Mouse (Mus musculus) adrenal gland, postnatal 25 days (tissue): Measurements from ENCODE around the gene Med29. TPM values are rescaled to one million over a fixed set of nuclear protein-coding genes. Genes with fewer than 3 reads are reported as not detected.

ENCODE experiments used
- DNase-seq: peaks from one replicate; pipeline ENCODE4 v3.0.0; 2021; ENCODE audit warnings: mixed read lengths
- total RNA-seq: library from RNA; stranded (reverse); gene quantifications from 2 replicates; pipeline ENCODE4 v1.2.3, GENCODE M21; 2021

Med29 gene
- total RNA-seq, 1 experiment from 2014 or later, result 31.3 TPM

GRCm38 (mm10) chr7:28376011-28376771 lies 16.3 kb downstream of the Med29 start:
- DNase-seq, result peak; percentile 77

- DNase-seq, result peak; percentile 90
These were observed 17.2 kb downstream of the Med29 start for GRCm38 (mm10) chr7:28375176-28375921.

GRCm38 (mm10) chr7:28374647-28375046 lies 17.9 kb downstream of the Med29 start:
- DNase-seq, result no peak

- DNase-seq, result no peak
These were observed 18.5 kb downstream of the Med29 start for GRCm38 (mm10) chr7:28373891-28374495.

- DNase-seq, result peak; percentile 55
These were observed 19.4 kb downstream of the Med29 start for GRCm38 (mm10) chr7:28373131-28373581.

- peak; percentile 94 for DNase-seq
These were observed 20.0 kb downstream of the Med29 start, which contains the start of gene Plekhg2 for GRCm38 (mm10) chr7:28372251-28373108. Gene Plekhg2 (minus strand): TSS chr7:28372599.

GRCm38 (mm10) chr7:28371514-28371989 lies 21.0 kb downstream of the Med29 start:
- peak; percentile 59 for DNase-seq

- DNase-seq, result no peak
These were observed 21.5 kb downstream of the Med29 start for GRCm38 (mm10) chr7:28370977-28371513.

GRCm38 (mm10) chr7:28370051-28370450 lies 22.5 kb downstream of the Med29 start:
- DNase-seq, result no peak

- DNase-seq, result no peak
These were observed 24.1 kb downstream of the Med29 start for GRCm38 (mm10) chr7:28368276-28368920.

- DNase-seq, result no peak
These were observed 24.7 kb downstream of the Med29 start for GRCm38 (mm10) chr7:28367663-28368275.

- DNase-seq, result no peak
These were observed 30.0 kb downstream of the Med29 start for GRCm38 (mm10) chr7:28362441-28363060.

GRCm38 (mm10) chr7:28361647-28362341 lies 30.7 kb downstream of the Med29 start:
- no peak for DNase-seq

- no peak for DNase-seq
These were observed 32.2 kb downstream of the Med29 start for GRCm38 (mm10) chr7:28360291-28360690.

- no peak for DNase-seq
These were observed 32.7 kb downstream of the Med29 start for GRCm38 (mm10) chr7:28359854-28360253.

GRCm38 (mm10) chr7:28358431-28358830 lies 34.1 kb downstream of the Med29 start:
- DNase-seq, result no peak

GRCm38 (mm10) chr7:28357984-28358383 lies 34.5 kb downstream of the Med29 start:
- no peak for DNase-seq

- DNase-seq, result no peak
These were observed 35.5 kb downstream of the Med29 start for GRCm38 (mm10) chr7:28356981-28357380.

- no peak for DNase-seq
These were observed 37.3 kb downstream of the Med29 start for GRCm38 (mm10) chr7:28355221-28355620.
